Mouse (Mus musculus) cerebellum, adult (tissue): ENCODE results near the gene Tuba1c.

Experiments used
- ATAC-seq: cut with Nextera tagmentation; 2 replicates; pipeline ENCODE4 v1.9.2; 2017; ENCODE audit warnings: mild to moderate bottlenecking, moderate library complexity, mixed read lengths; ENCODE audit not compliant: insufficient number of reproducible peaks, low FRiP score, low TSS enrichment

Gene Tuba1c

GRCm38 (mm10) chr15:98994957-98995520 lies 34.7 kb upstream of the Tuba1c start:
- no peak for ATAC-seq

GRCm38 (mm10) chr15:98996840-98997239 lies 32.9 kb upstream of the Tuba1c start:
- no peak for ATAC-seq

- ATAC-seq = no peak
These were observed 31.5 kb upstream of the Tuba1c start for GRCm38 (mm10) chr15:98997938-98998774.

- no peak for ATAC-seq
These were observed 30.9 kb upstream of the Tuba1c start for GRCm38 (mm10) chr15:98998775-98999157.

GRCm38 (mm10) chr15:99000535-99001283 lies 29.0 kb upstream of the Tuba1c start:
- no peak for ATAC-seq

- ATAC-seq = no peak
These were observed 28.2 kb upstream of the Tuba1c start for GRCm38 (mm10) chr15:99001451-99001931.

GRCm38 (mm10) chr15:99003600-99003999 lies 26.1 kb upstream of the Tuba1c start:
- no peak for ATAC-seq

GRCm38 (mm10) chr15:99008801-99009241 lies 20.9 kb upstream of the Tuba1c start:
- no peak for ATAC-seq

GRCm38 (mm10) chr15:99010896-99011295 lies 18.8 kb upstream of the Tuba1c start:
- ATAC-seq = no peak

GRCm38 (mm10) chr15:99011946-99012345 lies 17.7 kb upstream of the Tuba1c start:
- no peak for ATAC-seq

GRCm38 (mm10) chr15:99014496-99015030 lies 15.1 kb upstream of the Tuba1c start:
- no peak for ATAC-seq

- ATAC-seq = no peak
These were observed 12.3 kb upstream of the Tuba1c start for GRCm38 (mm10) chr15:99017355-99017761.

GRCm38 (mm10) chr15:99017986-99018385 lies 11.7 kb upstream of the Tuba1c start:
- ATAC-seq = no peak

GRCm38 (mm10) chr15:99018630-99019029 lies 11.1 kb upstream of the Tuba1c start:
- no peak for ATAC-seq

- ATAC-seq = no peak
These were observed 10.3 kb upstream of the Tuba1c start for GRCm38 (mm10) chr15:99019436-99019835.

- no peak for ATAC-seq
These were observed 9.5 kb upstream of the Tuba1c start for GRCm38 (mm10) chr15:99020171-99020570.

- ATAC-seq = no peak
These were observed 8.4 kb upstream of the Tuba1c start for GRCm38 (mm10) chr15:99021255-99021654.

- ATAC-seq = no peak; the same call in 1 of the 2 replicates
These were observed 4.9 kb upstream of the Tuba1c start for GRCm38 (mm10) chr15:99024668-99025314.

- ATAC-seq = no peak
These were observed 4.3 kb upstream of the Tuba1c start for GRCm38 (mm10) chr15:99025414-99025813.

GRCm38 (mm10) chr15:99026259-99026658 lies 3.4 kb upstream of the Tuba1c start:
- no peak for ATAC-seq
